Mouse (Mus musculus) limb, embryonic 12.5 days (tissue): ENCODE results near the gene Tnxb. TPM values are rescaled to one million over a fixed set of nuclear protein-coding genes. Genes with fewer than 3 reads are reported as not detected.
"Not testable (repeated sequence)": the region's sequence is repeated elsewhere in the genome, so short reads cannot be mapped to it uniquely, and the experiment has no call there.

Experiments used
- ATAC-seq: fragments of 200-750 bp; cut with Nextera tagmentation; 2 replicates; pipeline ENCODE4 v1.8.0; 2017; ENCODE audit warnings: low read depth, moderate TSS enrichment; ENCODE audit not compliant: insufficient number of reproducible peaks, insufficient read depth, low FRiP score, low TSS enrichment
- H3K27ac ChIP-seq: fragments of 300-500 bp; sonication (generic); 2 replicates; pipeline ENCODE4 v1.5.1; 2016; ENCODE audit warnings: mild to moderate bottlenecking, moderate library complexity
- H3K27me3 ChIP-seq: fragments of 300-500 bp; sonication (generic); 2 replicates; pipeline ENCODE4 v1.6.1; 2016; ENCODE audit warnings: mild to moderate bottlenecking, moderate library complexity
- H3K36me3 ChIP-seq: fragments of 300-500 bp; sonication (generic); 2 replicates; pipeline ENCODE4 v1.6.1; 2016; ENCODE audit warnings: mild to moderate bottlenecking, moderate library complexity
- H3K4me1 ChIP-seq: fragments of 300-500 bp; sonication (generic); replicated peaks from 2 replicates; pipeline ENCODE4 v1.6.1; 2016
- H3K4me2 ChIP-seq: fragments of 300-500 bp; sonication (generic); 2 replicates; pipeline ENCODE4 v1.6.1; 2016; ENCODE audit warnings: mild to moderate bottlenecking, moderate library complexity
- H3K4me3 ChIP-seq: fragments of 300-500 bp; sonication (generic); replicated peaks from 2 replicates; pipeline ENCODE4 v1.5.1; 2016; ENCODE audit warnings: mild to moderate bottlenecking
- H3K9ac ChIP-seq: fragments of 300-500 bp; sonication (generic); replicated peaks from 2 replicates; pipeline ENCODE4 v1.6.1; 2016; ENCODE audit warnings: mild to moderate bottlenecking, moderate library complexity
- H3K9me3 ChIP-seq: fragments of 300-500 bp; sonication (generic); 2 replicates; pipeline ENCODE4 v1.6.1; 2016; ENCODE audit warnings: mild to moderate bottlenecking, moderate library complexity
- WGBS: fragments of 180-500 bp; shearing (Covaris S2); methylation state at CpG from one replicate; pipeline ENCODE4 v1.1.7; 2016; 5-methylcytosine and 5-hydroxymethylcytosine counted together
- polyA plus RNA-seq: library from polyadenylated mRNA; unstranded; fragments of >200 nt; fragmentation: Nextera tagmentation; extraction: Ambion mirVana; gene quantifications from 2 replicates; pipeline ENCODE4 v1.2.1, GENCODE M21; 2016

Gene Tnxb
- polyA plus RNA-seq, 1 experiment from 2014 or later, result not detected

- H3K9ac ChIP-seq, result 0 out of 2 replicates have a peak overlapping the region, but pooled peaks have one; percentile 18
- 85% methylated on average over 28 of the region's 28 CpGs for WGBS
- H3K4me1 ChIP-seq, result peaks cover 10% of the 10 kb centered on the region; the same call in 1 of the 2 replicates
- H3K9me3 ChIP-seq, result no peaks in the 10 kb centered on the region
- H3K4me2 ChIP-seq, result no peak overlapping the region
- no peak overlapping the region for H3K4me3 ChIP-seq
- no peaks in the 10 kb centered on the region for H3K36me3 ChIP-seq
- no peak for ATAC-seq
- H3K27ac ChIP-seq, result no peak overlapping the region
- peaks cover 21% of the 10 kb centered on the region for H3K27me3 ChIP-seq
Observed at GRCm38 (mm10) chr17:34685120-34686110, 15.1 kb downstream of the Tnxb start.

- Histone ChIP-seq H3K4me2 (no peak overlapping the region), H3K4me1 (peaks cover 7% of the 10 kb centered on the region; the same call in 1 of the 2 replicates), H3K4me3 (no peak overlapping the region), H3K27me3 (0 out of 2 replicates have a peak, but pooled peaks cover 5% of the 10 kb centered on the region), H3K36me3 (no peaks in the 10 kb centered on the region), H3K27ac (no peak overlapping the region), H3K9ac (no peak overlapping the region), H3K9me3 (no peaks in the 10 kb centered on the region)
- ATAC-seq, result no peak
- WGBS, result 93% methylated on average over 7 of the region's 7 CpGs
Observed at GRCm38 (mm10) chr17:34688889-34689288, 18.6 kb downstream of the Tnxb start.

- no peak for ATAC-seq
- no peaks in the 10 kb centered on the region for H3K4me1 ChIP-seq
- no peak overlapping the region for H3K4me3 ChIP-seq
- WGBS, result 66% methylated on average over 4 of the region's 4 CpGs
- H3K27ac ChIP-seq, result no peak overlapping the region
- H3K27me3 ChIP-seq, result 0 out of 2 replicates have a peak, but pooled peaks cover 5% of the 10 kb centered on the region
- no peak overlapping the region for H3K4me2 ChIP-seq
- H3K9ac ChIP-seq, result no peak overlapping the region
- H3K36me3 ChIP-seq, result no peaks in the 10 kb centered on the region
- no peaks in the 10 kb centered on the region for H3K9me3 ChIP-seq
Observed at GRCm38 (mm10) chr17:34690458-34690857, 20.1 kb downstream of the Tnxb start.

GRCm38 (mm10) chr17:34692906-34693305 lies 22.6 kb downstream of the Tnxb start:
- 80% methylated on average over 7 of the region's 7 CpGs for WGBS
- H3K9ac ChIP-seq, result no peak overlapping the region

GRCm38 (mm10) chr17:34699575-34700408 lies 29.5 kb downstream of the Tnxb start:
- 0 out of 2 replicates have a peak, but pooled peaks cover 5% of the 10 kb centered on the region for H3K27me3 ChIP-seq
- no peaks in the 10 kb centered on the region for H3K9me3 ChIP-seq
- no peak overlapping the region for H3K27ac ChIP-seq
- H3K36me3 ChIP-seq, result no peaks in the 10 kb centered on the region
- no peak for ATAC-seq
- H3K4me3 ChIP-seq, result no peak overlapping the region
- H3K4me1 ChIP-seq, result 0 out of 2 replicates have a peak, but pooled peaks cover 5% of the 10 kb centered on the region
- no peak overlapping the region for H3K9ac ChIP-seq
- WGBS, result 47% methylated on average over 14 of the region's 14 CpGs
- no peak overlapping the region for H3K4me2 ChIP-seq

More at GRCm38 (mm10) chr17:34692906-34693305, 22.6 kb downstream of the Tnxb start:
- Histone ChIP-seq H3K4me2 (no peak overlapping the region), H3K9me3 (no peaks in the 10 kb centered on the region), H3K27me3 (no peaks in the 10 kb centered on the region), H3K27ac (no peak overlapping the region), H3K36me3 (no peaks in the 10 kb centered on the region), H3K4me3 (no peak overlapping the region), H3K4me1 (no peaks in the 10 kb centered on the region)
- ATAC-seq, result no peak

GRCm38 (mm10) chr17:34700671-34701071 lies 30.3 kb downstream of the Tnxb start:
- ATAC-seq, result no peak
- no peak overlapping the region for H3K4me2 ChIP-seq
- 0 out of 2 replicates have a peak, but pooled peaks cover 5% of the 10 kb centered on the region for H3K4me1 ChIP-seq
- no peaks in the 10 kb centered on the region for H3K36me3 ChIP-seq
- H3K9me3 ChIP-seq, result no peaks in the 10 kb centered on the region
- H3K27me3 ChIP-seq, result 0 out of 2 replicates have a peak, but pooled peaks cover 5% of the 10 kb centered on the region
- no peak overlapping the region for H3K4me3 ChIP-seq
- no peak overlapping the region for H3K27ac ChIP-seq
- WGBS, result 71% methylated on average over 2 of the region's 2 CpGs
- no peak overlapping the region for H3K9ac ChIP-seq

- not testable (repeated sequence) for H3K4me2 ChIP-seq, H3K4me1 ChIP-seq, H3K9me3 ChIP-seq, H3K9ac ChIP-seq, H3K27me3 ChIP-seq, H3K4me3 ChIP-seq, H3K36me3 ChIP-seq, ATAC-seq, H3K27ac ChIP-seq
- 86% methylated on average over 2 of the region's 2 CpGs for WGBS
Observed at GRCm38 (mm10) chr17:34706476-34706875, 36.1 kb downstream of the Tnxb start.

- no peak overlapping the region for H3K27ac ChIP-seq
- WGBS, result 39% methylated on average over 6 of the region's 6 CpGs
- no peak overlapping the region for H3K4me3 ChIP-seq
- no peak for ATAC-seq
- no peaks in the 10 kb centered on the region for H3K36me3 ChIP-seq
- H3K4me2 ChIP-seq, result no peak overlapping the region
- no peak overlapping the region for H3K9ac ChIP-seq
- no peaks in the 10 kb centered on the region for H3K27me3 ChIP-seq
- H3K4me1 ChIP-seq, result no peaks in the 10 kb centered on the region
- H3K9me3 ChIP-seq, result no peaks in the 10 kb centered on the region
Observed at GRCm38 (mm10) chr17:34712951-34713350, 42.6 kb downstream of the Tnxb start.

GRCm38 (mm10) chr17:34714181-34714907 lies 44.0 kb downstream of the Tnxb start:
- not testable (repeated sequence) for H3K27ac ChIP-seq, ATAC-seq, H3K4me1 ChIP-seq, H3K9ac ChIP-seq, H3K4me2 ChIP-seq, H3K36me3 ChIP-seq, H3K9me3 ChIP-seq, H3K4me3 ChIP-seq, H3K27me3 ChIP-seq
- 81% methylated on average over 9 of the region's 9 CpGs for WGBS

GRCm38 (mm10) chr17:34714908-34715445 lies 44.6 kb downstream of the Tnxb start:
- 76% methylated on average over 5 of the region's 5 CpGs for WGBS

More at GRCm38 (mm10) chr17:34714908-34715445, 44.6 kb downstream of the Tnxb start:
- H3K27ac ChIP-seq, H3K9ac ChIP-seq, ATAC-seq, H3K27me3 ChIP-seq, H3K36me3 ChIP-seq, H3K9me3 ChIP-seq, H3K4me2 ChIP-seq, H3K4me3 ChIP-seq, H3K4me1 ChIP-seq: not testable (repeated sequence)
